Mouse (Mus musculus) heart, adult 2 months (tissue): ENCODE measurements at regions not wholly inside any gene's neighbourhood (a gene's known extent, or its start where the extent isn't known, plus 50 kb on each side); places are given as distances from the start of the nearest gene placed in this dataset.

Source experiments
- DNase-seq, 2 experiments: peaks; one replicate each; pipeline ENCODE4 v3.0.0; 2021
- H3K27ac ChIP-seq: fragments of 200-600 bp; 2 replicates; pipeline ENCODE4 v1.8.1; 2022
- H3K27me3 ChIP-seq: fragments of 200-500 bp; 2 replicates; pipeline ENCODE4 v1.6.1; 2012; ENCODE audit warnings: mild to moderate bottlenecking, low read length, inconsistent platforms, mixed read lengths; ENCODE audit not compliant: control insufficient read depth, insufficient read depth
- H3K36me3 ChIP-seq: fragments of 200-500 bp; 2 replicates; pipeline ENCODE4 v1.6.1; 2012; ENCODE audit warnings: low read length, inconsistent platforms; ENCODE audit not compliant: control insufficient read depth, insufficient read depth
- H3K4me1 ChIP-seq: fragments of 200-500 bp; 2 replicates; pipeline ENCODE4 v1.6.1; 2011; ENCODE audit warnings: low read length; ENCODE audit not compliant: control insufficient read depth, insufficient read depth
- H3K4me3 ChIP-seq: fragments of 200-600 bp; 2 replicates; pipeline ENCODE4 v1.8.1; 2022
- H3K79me2 ChIP-seq: fragments of 200-500 bp; replicated peaks from 2 replicates; pipeline ENCODE4 v1.6.1; 2012; ENCODE audit warnings: mild to moderate bottlenecking, inconsistent platforms, low read length, moderate library complexity, mixed read lengths; ENCODE audit not compliant: control insufficient read depth, insufficient read depth
- H3K9ac ChIP-seq: fragments of 200-500 bp; 2 replicates; pipeline ENCODE4 v1.6.1; 2012; ENCODE audit warnings: low read depth, mild to moderate bottlenecking, control low read depth, inconsistent platforms, low read length, mixed read lengths
- CTCF ChIP-seq: fragments of 200-600 bp; IDR thresholded peaks from 2 replicates; pipeline ENCODE4 v1.8.1; 2022; ENCODE audit warnings: antibody characterized with exemption, mild to moderate bottlenecking, moderate library complexity
- EP300 ChIP-seq: fragments of 200-500 bp; IDR thresholded peaks from 2 replicates; pipeline ENCODE4 v1.6.1; 2011; ENCODE audit warnings: low read depth, low read length, control low read depth; ENCODE audit not compliant: insufficient read depth
- POLR2A ChIP-seq: fragments of 200-500 bp; IDR thresholded peaks from 2 replicates; pipeline ENCODE4 v1.6.1; 2011; ENCODE audit warnings: mild to moderate bottlenecking, low read depth, low read length, control low read depth; ENCODE audit not compliant: insufficient read depth
- WGBS: fragments of 180-500 bp; shearing (Covaris S2); methylation state at CpG from one replicate; pipeline ENCODE4 v1.1.7; 2018; 5-methylcytosine and 5-hydroxymethylcytosine counted together
- intact Hi-C: fragments of 180-260 bp; cut with DNase I; formaldehyde crosslinking; loops from one replicate; pipeline ENCODE4 v1.15.1; 2025

DNA sequence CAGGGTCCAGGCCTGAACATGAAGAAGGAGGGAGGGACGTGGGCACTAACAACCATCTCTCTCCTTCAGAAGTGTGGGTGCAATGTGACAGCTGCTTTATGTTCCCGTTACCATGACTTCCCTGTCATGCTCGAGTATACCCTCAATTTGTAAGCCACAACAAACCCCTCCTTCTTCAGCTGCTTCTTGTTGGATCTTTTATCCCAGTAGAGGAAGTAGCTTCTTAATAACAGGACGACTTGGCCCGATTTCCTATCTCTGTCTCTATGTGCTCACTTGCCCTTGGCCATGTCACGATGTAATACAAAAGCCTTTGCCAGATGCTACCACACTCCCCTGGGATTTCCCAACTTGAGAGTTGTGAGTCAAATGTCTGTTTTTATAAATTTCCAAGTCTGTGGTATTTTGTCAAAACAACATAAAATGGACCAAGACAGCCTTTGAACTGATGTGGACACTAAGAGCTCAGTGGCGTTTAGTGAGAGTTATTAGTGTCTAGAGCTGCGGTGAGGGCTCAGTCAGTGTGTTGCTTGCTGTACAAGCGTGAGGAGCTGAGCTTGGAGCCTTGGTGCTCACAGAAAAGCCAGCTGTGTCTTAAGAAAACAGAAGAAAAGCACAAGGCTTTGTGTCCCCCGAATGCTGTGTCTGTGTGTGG is 138.8 kb upstream of the Ddhd1 start:
- H3K4me1 ChIP-seq, result peaks cover 2% of the 10 kb centered on the region
- H3K27me3 ChIP-seq, result no peaks in the 10 kb centered on the region
- TF ChIP-seq CTCF (no peak), POLR2A (no peak), EP300 (no peak)
- 51% methylated on average over 10 of the region's 10 CpGs for WGBS
- H3K27ac ChIP-seq, result peak overlapping the region; percentile 12; the same call in 1 of the 2 replicates
- H3K36me3 ChIP-seq, result no peaks in the 10 kb centered on the region
- H3K4me3 ChIP-seq, result no peak overlapping the region
- peak; percentile 30 to 44 for DNase-seq
- intact Hi-C loops, result no loop called here
- no peak overlapping the region for H3K9ac ChIP-seq
- H3K79me2 ChIP-seq, result no peaks in the 10 kb centered on the region

DNA sequence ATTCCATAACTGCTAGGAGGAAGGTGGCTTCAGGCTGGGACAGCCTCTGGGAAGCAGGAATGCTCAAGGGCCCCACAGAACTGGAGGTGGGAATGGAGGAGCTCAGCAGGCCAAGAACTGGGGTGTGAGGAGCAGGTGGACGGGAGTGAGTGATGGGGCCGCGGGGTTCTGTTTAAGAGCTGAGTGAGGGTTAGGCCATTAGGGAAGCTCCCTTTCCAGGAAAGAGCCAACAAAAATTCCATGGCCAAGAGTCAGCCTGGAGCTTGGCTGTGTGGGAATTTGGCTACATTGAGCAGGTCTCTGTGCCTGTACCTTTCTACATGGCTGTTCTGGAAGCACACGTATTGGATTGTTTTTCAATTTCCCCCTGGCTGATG is 139.4 kb upstream of the Ddhd1 start:
- Histone ChIP-seq H3K4me3 (no peak overlapping the region), H3K36me3 (no peaks in the 10 kb centered on the region), H3K27ac (no peak overlapping the region; the same call in 1 of the 2 replicates), H3K4me1 (peaks cover 2% of the 10 kb centered on the region), H3K27me3 (no peaks in the 10 kb centered on the region), H3K79me2 (no peaks in the 10 kb centered on the region), H3K9ac (no peak overlapping the region)
- 75% methylated on average over 4 of the region's 4 CpGs for WGBS
- peak in 1 of 2 experiments; percentile 6 for DNase-seq
- TF ChIP-seq EP300, result no peak
- no peak for TF ChIP-seq CTCF
- intact Hi-C loops, result no loop called here

DNA sequence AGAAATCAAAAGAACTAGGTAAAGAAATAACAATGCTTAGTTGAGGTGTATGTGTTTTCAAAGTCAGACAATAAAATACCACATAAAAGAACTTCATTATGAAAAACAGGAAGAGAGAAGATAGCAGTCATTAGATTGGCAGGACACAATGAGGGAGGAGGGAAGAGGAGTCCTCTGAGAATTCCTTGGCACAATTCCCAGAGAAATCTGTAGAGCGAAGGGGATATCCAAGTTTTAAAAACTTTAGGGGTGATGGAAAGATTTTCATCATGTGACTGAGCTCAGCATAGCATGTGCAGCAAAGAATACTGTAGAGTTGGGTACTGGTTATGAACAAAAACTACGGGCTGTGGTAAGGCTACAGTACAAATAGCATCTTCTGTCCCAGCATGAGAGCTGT is 141.3 kb upstream of the Ddhd1 start:
- TF ChIP-seq POLR2A (no peak), CTCF (no peak)
- Histone ChIP-seq H3K27me3 (no peaks in the 10 kb centered on the region), H3K27ac (no peak overlapping the region), H3K4me3 (no peak overlapping the region), H3K4me1 (peaks cover 2% of the 10 kb centered on the region), H3K9ac (no peak overlapping the region), H3K36me3 (no peaks in the 10 kb centered on the region), H3K79me2 (no peaks in the 10 kb centered on the region)
- intact Hi-C loops, result no loop called here
- WGBS, result 39% methylated on average over 2 of the region's 2 CpGs
- no peak for DNase-seq

DNA sequence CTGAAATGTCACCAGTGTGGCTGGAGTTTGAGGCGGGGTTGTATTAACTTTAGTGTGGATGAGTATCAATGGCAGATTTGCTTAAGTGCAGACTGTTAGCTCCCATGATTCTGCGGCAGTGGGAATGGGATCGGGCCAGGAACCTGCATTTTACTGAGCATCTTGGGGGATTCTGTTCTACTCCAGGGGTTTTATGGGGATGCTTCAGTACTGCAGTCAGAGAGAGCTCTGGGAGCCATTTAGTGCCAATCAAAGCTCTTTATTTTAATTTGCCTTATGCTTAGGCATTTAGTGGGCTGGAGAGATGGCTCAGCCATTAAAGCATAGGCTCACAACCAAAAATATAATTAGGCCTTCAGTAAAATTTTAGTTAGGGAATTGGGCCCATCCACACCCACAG is 148.0 kb upstream of the Ddhd1 start:
- Histone ChIP-seq H3K36me3 (no peaks in the 10 kb centered on the region), H3K79me2 (no peaks in the 10 kb centered on the region), H3K4me3 (no peak overlapping the region), H3K9ac (no peak overlapping the region), H3K4me1 (no peaks in the 10 kb centered on the region), H3K27ac (no peak overlapping the region), H3K27me3 (no peaks in the 10 kb centered on the region)
- 91% methylated on average over 3 of the region's 3 CpGs for WGBS
- no peak for DNase-seq
- intact Hi-C loops, result no loop called here
- TF ChIP-seq POLR2A (no peak), CTCF (no peak), EP300 (no peak)

- 67% methylated on average over 7 of the region's 7 CpGs for WGBS
Measured at GRCm38 (mm10) chr14:45806726-45807280, 148.9 kb upstream of the Ddhd1 start.

GRCm38 (mm10) chr14:45807767-45808166 is 149.8 kb upstream of the Ddhd1 start:
- no peak overlapping the region for H3K9ac ChIP-seq
- H3K36me3 ChIP-seq, result no peaks in the 10 kb centered on the region
- no peaks in the 10 kb centered on the region for H3K4me1 ChIP-seq
- H3K4me3 ChIP-seq, result no peak overlapping the region
- intact Hi-C loops, result no loop called here
- no peak overlapping the region for H3K27ac ChIP-seq
- WGBS, result 94% methylated on average over 7 of the region's 7 CpGs
- TF ChIP-seq CTCF, result no peak
- TF ChIP-seq EP300, result no peak
- TF ChIP-seq POLR2A, result no peak
- no peaks in the 10 kb centered on the region for H3K79me2 ChIP-seq
- no peaks in the 10 kb centered on the region for H3K27me3 ChIP-seq
- no peak for DNase-seq

More at GRCm38 (mm10) chr14:45806726-45807280, 148.9 kb upstream of the Ddhd1 start:
- H3K27ac ChIP-seq, result no peak overlapping the region
- H3K27me3 ChIP-seq, result no peaks in the 10 kb centered on the region
- H3K9ac ChIP-seq, result no peak overlapping the region
- intact Hi-C loops, result no loop called here
- DNase-seq, result no peak
- TF ChIP-seq CTCF (no peak), POLR2A (no peak), EP300 (no peak)
- no peaks in the 10 kb centered on the region for H3K4me1 ChIP-seq
- no peaks in the 10 kb centered on the region for H3K36me3 ChIP-seq
- no peaks in the 10 kb centered on the region for H3K79me2 ChIP-seq
- H3K4me3 ChIP-seq, result no peak overlapping the region
